Mouse (Mus musculus): ENCODE measurements around the gene Erbb2. TPM values are rescaled to one million over a fixed set of nuclear protein-coding genes. Genes with fewer than 3 reads are reported as not detected.

Gene Erbb2
- total RNA-seq (2023): under 1 TPM in 1 of 2 experiments, not detected in 1; 0.12 TPM

GRCm38 (mm10) chr11:98412273-98412796 is at the start of gene Erbb2:
TSS of gene Erbb2 (plus strand) at chr11:98412470.

GRCm38 (mm10) chr11:98383261-98384030 is 28.8 kb upstream of the Erbb2 start, which contains the start of gene Tcap:
TSS of gene Tcap (plus strand) at chr11:98383811.

DNA sequence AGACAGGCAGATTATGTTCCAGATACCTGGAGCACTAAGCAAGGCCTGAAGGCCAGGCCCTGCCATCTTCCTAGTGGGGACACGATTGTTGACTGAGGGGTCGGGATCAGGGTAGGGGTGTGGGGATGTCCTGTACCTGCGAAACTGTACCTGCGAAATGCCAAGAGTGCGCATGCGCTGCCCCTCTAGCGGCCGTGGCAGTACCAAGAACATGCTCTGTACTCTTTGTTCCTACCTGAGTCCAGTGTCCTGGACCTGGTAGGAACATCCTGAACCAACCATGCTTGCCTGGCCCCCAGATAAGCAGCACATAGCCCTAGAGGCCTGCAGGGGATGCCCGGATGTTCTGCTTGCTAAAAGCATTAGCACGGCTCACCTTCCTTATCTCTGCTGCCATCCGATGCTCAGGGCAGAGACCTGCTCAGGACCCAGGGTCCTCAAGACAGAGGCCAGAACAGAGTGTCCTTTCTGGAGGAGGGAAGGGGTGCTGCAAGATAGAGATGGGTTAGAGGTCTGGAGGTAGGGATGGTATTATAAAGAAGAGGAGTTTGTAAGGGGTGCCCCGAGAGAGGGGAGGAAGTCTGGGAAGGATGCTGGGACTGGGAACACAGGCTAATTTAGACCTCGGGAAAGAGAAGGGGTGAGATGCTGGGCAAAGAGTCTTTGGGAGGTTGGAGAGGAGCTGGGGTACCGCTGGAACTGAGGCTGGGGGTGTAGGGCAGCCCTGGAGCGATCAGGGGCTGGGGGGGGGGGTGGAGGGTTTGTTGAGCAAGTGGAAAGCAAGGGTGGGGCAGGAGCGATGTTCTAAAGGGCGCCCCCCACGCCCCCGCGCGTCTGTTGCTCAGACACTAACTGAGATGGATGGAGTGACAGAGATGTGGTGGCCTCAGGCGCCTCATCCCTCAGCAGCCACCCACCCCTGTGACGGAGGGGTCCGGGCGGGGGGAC is 26.4 kb upstream of the Erbb2 start, which contains the start of gene Pnmt:
Pnmt (plus strand) TSS at position 813 of the 948 bp plus-strand sequence.

GRCm38 (mm10) chr11:98400161-98400726 is 12.0 kb upstream of the Erbb2 start, which contains the start of gene Pgap3:
TSS of gene Pgap3 (minus strand) at chr11:98400490.

DNA sequence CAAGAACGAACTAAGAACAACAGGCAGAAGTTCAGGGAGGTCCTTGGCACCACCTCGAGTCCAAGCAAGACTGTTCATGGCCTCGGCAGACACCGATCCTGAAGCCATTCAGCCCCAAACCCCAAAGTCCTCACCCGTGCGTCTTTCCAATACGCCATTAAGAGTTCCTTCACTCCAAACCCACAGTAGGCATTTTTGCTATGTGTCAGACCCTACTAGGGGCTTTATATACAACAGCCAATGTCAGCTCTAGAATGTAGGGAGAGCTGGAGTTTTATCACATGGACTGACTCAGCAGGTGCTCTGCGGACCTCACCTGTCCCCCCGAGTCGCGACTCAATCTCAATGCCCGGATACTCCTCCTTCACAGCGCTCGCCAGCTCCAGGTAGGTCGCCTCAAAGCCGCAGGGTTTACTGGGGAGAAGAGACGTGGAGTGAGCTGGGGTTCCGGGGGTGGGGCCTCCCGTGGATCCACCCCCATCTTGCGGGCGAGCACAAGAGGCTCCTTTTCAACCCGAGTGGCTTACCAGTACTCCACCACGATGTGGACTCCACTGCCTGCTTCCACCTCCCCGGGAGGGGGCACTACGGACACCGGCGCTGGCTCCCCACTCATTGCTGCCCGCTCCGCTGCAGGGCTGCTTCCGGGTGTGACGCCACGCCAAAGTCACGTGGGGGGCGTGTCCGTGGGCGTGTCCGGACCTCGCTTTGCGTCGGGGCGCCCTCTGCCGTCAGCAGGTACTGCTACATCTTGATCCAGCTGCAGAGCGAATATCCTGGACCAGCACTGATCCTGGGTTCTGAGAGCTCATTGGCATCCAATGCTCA is 26.3 kb downstream of the Erbb2 start, which contains the start of gene Mien1:
Mien1 (minus strand) TSS at position 661 of the 828 bp plus-strand sequence.

DNA sequence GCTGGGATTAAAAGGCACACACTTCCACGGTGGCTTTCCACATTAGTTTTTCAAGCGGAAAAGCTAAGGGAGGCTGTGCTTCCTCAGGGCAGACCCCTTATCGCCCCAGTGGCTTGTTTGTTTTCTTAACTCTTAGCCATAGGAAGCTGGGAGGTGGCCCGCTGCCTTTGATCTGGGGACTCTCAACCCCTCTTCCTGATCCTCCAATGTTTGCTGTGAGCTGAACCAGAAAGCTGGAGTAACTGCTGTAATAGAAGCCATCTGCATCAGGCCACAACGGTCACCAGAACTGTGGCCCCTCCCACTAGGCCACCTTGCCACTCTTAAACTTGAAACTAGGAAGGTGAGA is 33.9 kb downstream of the Erbb2 start, which contains the start of gene Grb7:
Grb7 (plus strand) TSS at position 182 of the 349 bp plus-strand sequence.

Other genes starting within 250 kb of the Erbb2 start
- gene Med1, start 219.2 kb upstream of the Erbb2 start, total RNA-seq (2023): 10 to 100 TPM; 76.9 to 80.2 TPM
- 100 to 1,000 TPM; 108 to 113 TPM for gene Cdk12, start 209.4 kb upstream of the Erbb2 start, total RNA-seq (2023)
- not detected for gene Neurod2, start 82.8 kb upstream of the Erbb2 start, total RNA-seq (2023)
- gene Ppp1r1b, start 64.1 kb upstream of the Erbb2 start, total RNA-seq (2023): not detected
- 10 to 100 TPM; 38.0 to 48.9 TPM for gene Stard3, start 54.1 kb upstream of the Erbb2 start, total RNA-seq (2023)
- not detected for gene Tcap, start 28.7 kb upstream of the Erbb2 start, total RNA-seq (2023)
- not detected for gene Pnmt, start 26.0 kb upstream of the Erbb2 start, total RNA-seq (2023)
- 10 to 100 TPM; 11.1 to 14.0 TPM for gene Pgap3, start 12.0 kb upstream of the Erbb2 start, total RNA-seq (2023)
- gene Mien1, start 26.5 kb downstream of the Erbb2 start, total RNA-seq (2023): 10 to 100 TPM; 64.5 to 69.5 TPM
- 1 to 10 TPM in 1 of 2 experiments, not detected in 1; 2.0 TPM for gene Grb7, start 33.9 kb downstream of the Erbb2 start, total RNA-seq (2023)
- gene Ikzf3, start 133.6 kb downstream of the Erbb2 start, total RNA-seq (2023): 100 to 1,000 TPM; 157 to 169 TPM
- gene Zpbp2, start 138.6 kb downstream of the Erbb2 start, total RNA-seq (2023): 1 to 10 TPM; 4.9 to 6.8 TPM
- 10 to 100 TPM; 21.3 to 25.5 TPM for gene Ormdl3, start 174.9 kb downstream of the Erbb2 start, total RNA-seq (2023)
- not detected for gene Lrrc3c, start 185.8 kb downstream of the Erbb2 start, total RNA-seq (2023)
- 10 to 100 TPM; 17.5 to 24.9 TPM for gene Gm12355, start 213.2 kb downstream of the Erbb2 start, total RNA-seq (2023)
- gene Gsdma3, start 213.9 kb downstream of the Erbb2 start, total RNA-seq (2023): 1 to 10 TPM in 1 of 2 experiments, under 1 TPM in 1; 0.89 to 1.3 TPM
- gene Gsdma2, start 234.3 kb downstream of the Erbb2 start, total RNA-seq (2023): not detected

All from T-cell, adult 66 days (primary cell).